Mouse (Mus musculus) gastrocnemius, postnatal 10 days (tissue): ENCODE measurements around the gene Otos. TPM values are rescaled to one million over a fixed set of nuclear protein-coding genes. Genes with fewer than 3 reads are reported as not detected.
A peak's percentile ranks its signal among the peaks of the same experiment; 100 is the strongest.

Experiments used
- DNase-seq: peaks from one replicate; pipeline ENCODE4 v3.0.0; 2021; ENCODE audit warnings: mixed read lengths
- long read RNA-seq, 2 experiments: library from polyadenylated mRNA; stranded (forward); transcript quantifications; one replicate each; pipeline ENCODE4 v2.0.0; 2021
- total RNA-seq, 2 experiments: library from RNA; stranded (reverse); gene quantifications; 2 replicates each; pipeline ENCODE4 v1.2.3; 2021

Gene Otos
- total RNA-seq: under 1 TPM; 0.41 to 0.49 TPM
- long read RNA-seq, experiment 1: 0 reads
- long read RNA-seq, experiment 2: 0 reads

DNA sequence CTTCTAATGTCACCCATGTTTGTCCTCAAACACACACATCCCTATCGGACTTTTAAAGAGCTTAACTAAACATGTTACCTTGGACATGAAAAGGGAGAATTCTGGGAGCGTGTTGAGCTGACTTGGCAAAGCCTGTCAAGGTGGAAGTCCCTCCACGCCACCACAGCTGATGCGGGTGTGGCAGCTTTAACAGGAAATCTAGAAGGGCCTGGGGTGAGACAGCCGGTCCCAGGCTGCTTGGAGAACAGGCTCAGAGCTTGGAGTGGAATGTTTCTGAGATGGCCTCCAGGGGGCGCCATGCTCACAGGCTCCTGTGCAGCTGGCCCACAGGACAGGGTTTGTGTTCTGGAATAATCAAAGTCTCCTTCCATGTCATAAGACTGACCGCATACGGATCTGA, at the start of gene Otos:
Gene Otos (minus strand): TSS at position 169 of the 400 bp plus-strand sequence.
- DNase-seq: peak; percentile 79

DNA sequence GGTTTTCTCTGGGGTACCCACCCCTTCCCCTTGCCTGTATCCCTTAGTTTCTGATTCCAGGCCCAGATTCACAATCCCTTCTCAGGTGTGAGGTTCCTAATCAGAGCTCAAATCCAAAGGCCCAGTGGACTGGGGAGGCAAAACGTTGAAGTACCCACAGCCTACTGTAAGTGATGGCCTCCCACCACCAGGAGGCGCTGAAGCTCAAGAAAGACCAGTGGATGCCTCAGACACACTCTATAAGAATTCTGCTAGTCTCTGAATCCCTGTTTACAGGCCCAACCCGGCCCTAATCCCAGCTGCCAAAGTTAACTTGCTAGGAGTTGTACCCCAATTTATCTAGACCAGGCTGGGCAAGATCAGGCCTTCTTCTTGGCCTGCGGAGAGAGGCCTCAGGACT, 48.2 kb upstream of the Otos start:
- DNase-seq: peak; percentile 86

- DNase-seq: no peak
These were observed 47.1 kb upstream of the Otos start for GRCm38 (mm10) chr1:92695751-92696150.

GRCm38 (mm10) chr1:92691166-92691844, 42.7 kb upstream of the Otos start:
- DNase-seq: no peak

DNA sequence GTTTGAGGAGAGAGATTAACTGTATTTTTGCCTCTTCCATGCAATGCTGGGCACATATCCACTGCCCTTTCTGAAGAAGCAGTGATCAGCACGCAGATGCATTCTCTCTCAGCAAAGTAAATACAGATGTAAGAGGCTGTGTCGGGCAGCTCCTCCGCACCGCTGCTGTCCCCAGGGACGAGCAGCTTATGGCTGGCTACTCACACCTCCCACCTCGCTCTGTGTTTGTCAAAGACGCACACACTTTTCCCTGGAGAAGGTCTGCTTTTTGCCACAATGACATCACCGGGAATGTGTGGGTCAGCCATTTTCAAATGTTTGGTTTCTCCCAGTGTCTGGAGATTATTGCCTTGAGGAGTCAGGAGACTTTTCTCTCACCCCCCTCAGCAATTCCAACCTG, 38.4 kb upstream of the Otos start:
- no peak for DNase-seq

DNA sequence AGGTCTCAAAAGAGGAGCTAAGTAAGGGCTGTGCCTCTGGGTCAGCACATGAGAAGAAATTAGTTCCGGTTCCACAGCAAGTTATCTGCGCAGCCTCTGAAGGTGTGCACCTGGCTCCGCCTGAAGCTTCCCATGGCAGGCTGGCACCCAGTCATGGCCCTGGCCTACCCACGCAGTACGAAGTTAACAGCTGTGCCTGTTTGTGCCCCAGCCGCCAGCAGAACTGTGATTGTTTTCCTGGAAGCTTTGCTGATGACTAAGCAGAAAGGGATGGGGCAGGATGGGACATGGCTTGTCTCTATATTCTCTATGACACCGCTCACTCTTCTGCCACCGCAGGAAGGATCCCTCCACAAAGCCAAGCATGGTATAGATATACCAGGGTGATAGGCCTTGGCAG, 34.5 kb upstream of the Otos start:
- peak; percentile 35 for DNase-seq

DNA sequence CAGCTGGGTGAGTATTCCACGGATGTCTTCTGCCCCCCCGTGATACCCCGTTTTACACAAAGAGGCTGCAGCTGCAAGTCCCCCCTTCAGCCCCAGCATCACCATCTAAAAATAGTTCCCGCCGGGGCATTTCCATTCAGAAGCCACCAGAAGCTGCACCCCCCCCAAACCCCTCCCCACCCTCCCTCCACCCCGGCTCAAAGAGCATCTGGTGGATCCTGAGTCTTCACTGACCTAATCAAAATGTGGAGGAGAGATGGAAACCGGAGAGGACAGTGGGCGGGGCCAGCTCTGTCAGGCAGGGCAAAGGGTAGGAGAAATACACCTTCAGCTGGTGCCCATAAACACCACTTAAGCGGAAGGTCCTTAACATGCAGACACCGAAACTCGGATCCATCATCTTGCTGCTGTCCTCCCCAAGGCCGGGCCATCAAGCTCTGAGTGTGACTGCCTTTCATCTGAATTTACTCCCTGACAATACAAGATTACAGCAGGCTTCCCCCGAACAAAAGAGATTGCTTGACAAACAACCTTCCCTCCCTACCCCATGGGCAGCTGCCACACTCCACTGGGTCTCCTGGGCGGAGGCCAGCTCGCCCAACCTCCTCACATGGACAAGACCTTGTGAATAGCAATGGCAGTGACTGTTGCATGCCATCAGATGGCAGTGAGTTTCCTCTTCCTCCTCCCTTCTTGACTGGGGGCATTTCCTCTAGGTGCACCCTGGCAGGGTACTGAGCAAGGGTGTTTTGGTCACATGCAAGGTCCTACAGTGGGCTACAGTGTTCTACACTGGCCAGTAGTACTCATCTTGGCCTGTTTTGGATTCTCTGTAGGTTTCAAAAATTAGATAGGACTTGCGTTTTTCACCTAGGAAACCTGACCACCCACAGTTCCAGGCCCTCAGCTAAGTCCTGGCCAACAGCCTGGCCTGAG, 32.3 kb upstream of the Otos start:
- no peak for DNase-seq

GRCm38 (mm10) chr1:92678757-92679156, 30.1 kb upstream of the Otos start:
- DNase-seq: no peak

GRCm38 (mm10) chr1:92676676-92676975, 28.0 kb upstream of the Otos start:
- DNase-seq: no peak

DNA sequence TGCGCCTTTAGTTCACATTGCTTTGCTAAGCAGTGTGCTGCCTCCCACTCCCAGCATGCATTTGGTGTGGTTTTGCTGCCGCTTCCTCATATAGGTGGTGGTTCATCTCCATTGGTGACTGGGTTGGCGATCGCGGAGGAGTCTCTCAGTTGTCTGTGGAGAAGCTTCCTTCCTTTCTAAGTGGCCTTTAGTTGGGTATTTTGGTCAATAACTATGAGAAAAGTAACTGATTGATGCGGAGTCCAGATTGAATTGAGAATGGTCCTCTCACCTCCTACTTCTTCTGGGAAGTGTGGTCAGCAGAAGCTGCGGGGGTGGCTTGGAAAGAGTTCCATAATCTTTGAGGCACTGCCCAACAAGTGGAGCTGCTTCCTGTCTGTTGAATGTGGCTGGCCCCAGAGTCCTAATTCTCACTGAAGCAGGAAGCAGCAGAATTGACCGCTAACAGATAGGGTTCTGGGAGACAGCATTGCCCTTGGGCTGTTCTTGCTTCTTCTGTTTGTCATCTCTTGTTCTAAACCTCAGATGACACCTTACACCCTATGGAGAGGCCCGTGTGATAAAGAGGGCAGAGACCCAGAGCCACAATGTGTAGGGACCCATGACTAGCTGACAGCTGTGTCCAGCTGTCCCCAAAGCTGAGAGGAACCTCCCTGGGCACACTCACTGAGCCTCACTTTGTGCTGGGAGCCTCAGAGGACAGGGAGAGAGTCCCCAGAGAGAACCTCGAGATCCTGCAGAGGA, 27.5 kb upstream of the Otos start:
- no peak for DNase-seq

DNA sequence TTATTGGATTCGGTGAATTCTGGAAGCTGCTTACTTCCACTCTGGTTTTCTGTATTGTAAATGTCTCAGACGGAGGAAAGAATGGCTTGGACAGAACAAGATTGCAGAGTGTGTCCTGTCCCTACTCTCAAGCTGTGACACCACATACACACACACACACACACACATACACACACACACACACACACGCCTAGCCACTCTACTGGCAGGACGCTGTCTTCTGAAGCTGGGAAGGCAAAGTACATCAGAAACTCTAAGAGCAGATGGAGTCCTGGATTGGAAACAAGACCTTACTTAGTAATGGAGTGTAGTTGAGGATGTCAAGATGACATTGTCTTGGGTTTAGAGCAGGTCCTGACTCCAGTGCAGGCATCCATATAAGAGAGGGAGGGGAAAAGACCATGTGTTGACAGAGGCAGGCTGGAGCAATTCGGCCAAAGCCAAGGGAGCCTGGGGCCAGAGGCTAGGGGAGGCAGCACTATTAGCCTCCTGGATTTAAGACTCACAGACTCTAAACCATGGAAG, 24.7 kb upstream of the Otos start:
- DNase-seq: no peak

- no peak for DNase-seq
These were observed 22.7 kb upstream of the Otos start for GRCm38 (mm10) chr1:92671326-92671725.

DNA sequence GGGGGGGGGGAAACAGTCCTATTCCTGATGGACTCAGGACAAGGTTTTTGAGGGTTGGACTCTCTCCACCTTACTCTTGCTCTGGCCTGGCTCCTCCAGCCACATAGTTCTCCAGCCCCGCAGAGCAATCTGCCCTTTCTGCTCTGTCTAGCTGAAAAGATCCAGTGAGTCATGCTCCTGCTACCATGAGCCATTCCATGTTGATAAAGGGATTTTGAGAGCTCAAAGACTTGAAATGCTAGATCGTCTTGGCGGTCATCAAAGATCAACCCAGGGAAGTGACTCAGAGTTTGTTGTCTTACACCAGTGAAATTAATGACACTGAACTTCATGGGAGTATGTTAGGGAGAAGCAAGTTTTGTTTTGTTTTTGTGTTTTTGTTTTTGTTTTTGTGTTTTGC, 20.8 kb upstream of the Otos start:
- no peak for DNase-seq

DNA sequence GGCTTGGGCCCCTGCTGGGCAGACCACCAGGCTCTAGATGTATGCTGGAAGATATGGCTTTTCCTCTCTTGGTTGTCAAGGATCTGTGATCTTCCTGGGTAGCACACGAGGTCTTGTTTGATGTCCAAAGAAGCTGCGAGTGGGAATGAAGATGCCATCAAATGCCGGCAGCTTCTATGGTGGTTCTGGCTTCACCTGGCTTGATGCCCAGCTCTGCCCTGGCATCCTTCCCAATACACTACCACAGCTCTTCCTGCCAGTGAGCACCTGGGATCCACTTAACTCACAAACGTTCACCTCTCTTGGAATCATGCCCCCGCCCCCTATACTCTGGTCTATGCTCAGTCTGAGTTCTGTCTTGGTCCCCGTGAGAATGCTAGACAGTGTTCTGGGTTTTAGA, 18.5 kb upstream of the Otos start:
- no peak for DNase-seq

DNA sequence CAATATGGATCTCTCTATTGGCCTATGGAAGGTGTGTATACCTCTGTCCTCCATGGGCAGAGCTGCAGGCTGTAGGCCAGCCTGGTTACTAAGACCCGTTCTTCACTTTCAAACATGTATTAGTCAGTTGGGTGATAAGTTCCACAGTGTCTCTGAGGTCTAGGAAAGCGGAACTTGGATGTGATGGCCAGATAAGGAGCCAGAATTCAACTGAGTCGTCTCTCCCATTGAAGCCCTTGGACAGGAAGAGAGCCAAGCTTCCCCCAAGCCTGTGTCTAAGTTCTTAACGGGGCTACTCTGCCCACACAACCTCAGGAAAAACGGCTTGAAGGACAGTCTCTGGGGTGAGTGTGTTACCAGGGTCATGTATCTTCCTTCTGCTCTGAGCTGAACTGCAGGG, 10.8 kb upstream of the Otos start:
- no peak for DNase-seq

- DNase-seq: no peak
These were observed 8.6 kb upstream of the Otos start for GRCm38 (mm10) chr1:92657025-92657820.

DNA sequence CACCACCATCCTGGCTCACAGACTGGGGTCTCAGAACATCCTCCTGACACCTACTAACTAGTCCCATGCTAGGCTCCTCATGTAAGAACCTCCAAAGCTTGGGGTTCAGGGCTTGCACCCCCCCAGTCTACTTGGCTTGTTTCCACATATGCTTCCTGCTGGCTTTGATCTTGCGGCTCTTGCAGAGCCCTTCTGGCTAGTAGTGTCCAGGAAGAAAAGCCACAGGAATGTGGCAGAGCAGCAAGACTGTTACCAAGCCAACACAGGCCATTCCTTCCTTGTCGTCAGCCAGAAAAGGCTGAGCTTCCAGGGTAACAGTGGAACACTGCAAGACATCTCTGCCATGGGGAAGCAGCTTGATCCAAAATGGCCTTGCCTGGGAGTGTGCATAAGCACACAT, 6.0 kb upstream of the Otos start:
- no peak for DNase-seq

DNA sequence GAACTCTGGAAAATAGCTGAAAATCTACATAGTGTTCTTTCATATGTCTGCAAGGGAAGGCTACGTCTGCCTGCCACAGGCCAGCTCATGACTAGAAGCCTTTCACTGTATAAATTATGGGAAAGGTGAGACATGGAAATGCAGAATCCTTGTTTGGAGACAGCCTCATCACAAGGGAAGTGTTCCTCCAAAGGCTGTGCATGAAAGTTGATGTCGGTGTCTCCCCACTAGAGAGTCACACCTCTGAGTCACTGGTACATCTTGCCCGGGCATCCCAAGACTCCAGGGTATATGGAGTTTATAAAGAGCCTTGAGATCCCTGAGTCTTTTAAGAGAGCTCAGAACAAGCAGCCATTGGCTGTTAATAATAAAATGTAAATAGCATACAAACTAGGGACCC, 4.5 kb upstream of the Otos start:
- no peak for DNase-seq

- no peak for DNase-seq
These were observed 2.8 kb upstream of the Otos start for GRCm38 (mm10) chr1:92651467-92651866.

- DNase-seq: no peak
These were observed 444 bp downstream of the Otos start for GRCm38 (mm10) chr1:92648197-92648596.

DNA sequence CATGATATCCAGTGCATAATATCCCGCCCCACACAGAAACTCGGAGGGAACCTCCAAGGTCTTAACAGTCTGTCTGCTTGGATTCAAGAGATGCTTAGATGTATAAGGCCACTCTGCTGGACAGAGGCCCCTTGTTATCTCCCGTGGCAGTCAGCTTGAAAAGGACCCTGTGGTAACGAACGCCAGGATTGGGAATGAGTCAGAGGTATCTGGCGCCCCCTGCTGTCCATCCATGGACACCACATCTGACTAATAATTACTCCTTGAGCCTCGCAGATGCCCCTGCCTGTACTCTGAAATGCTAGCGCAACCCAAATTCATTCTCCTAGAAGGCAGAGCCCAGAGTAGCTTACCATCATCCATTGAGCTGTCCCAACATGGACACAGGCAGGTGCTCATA, 889 bp downstream of the Otos start:
- peak; percentile 78 for DNase-seq

DNA sequence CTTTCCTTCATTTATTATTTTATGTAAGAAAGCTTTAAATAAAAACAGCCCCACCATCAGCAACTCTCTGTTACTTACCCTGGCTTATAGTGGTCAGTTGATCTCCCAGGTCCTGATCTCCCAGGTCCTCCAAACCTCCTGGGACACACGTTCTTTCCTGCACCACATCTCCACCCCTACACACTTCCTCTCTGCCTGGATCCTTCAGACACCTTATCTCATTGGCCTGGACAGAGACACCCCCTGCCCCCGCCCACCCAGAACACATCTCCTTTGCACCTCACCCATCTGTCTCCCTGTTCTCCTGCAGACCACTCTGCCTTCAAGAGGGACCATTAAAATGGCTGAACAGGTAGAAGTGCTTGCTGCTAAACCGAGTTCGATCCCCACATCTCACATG, 1.6 kb downstream of the Otos start:
- no peak for DNase-seq
